Mouse (Mus musculus) hematopoietic stem cell, adult 5-6 weeks (primary cell): Measurements from ENCODE around the gene Olfr1437. TPM values are rescaled to one million over a fixed set of nuclear protein-coding genes. Genes with fewer than 3 reads are reported as not detected.
"Not testable (repeated sequence)": the region's sequence is repeated elsewhere in the genome, so short reads cannot be mapped to it uniquely, and the experiment has no call there.

Source experiments
- ATAC-seq, 2 experiments: fragments of 125-278 bp in 1 of 2; replicated peaks in 1 of 2; 2 replicates each; pipeline ENCODE4 v1.8.0; 2016 to 2017; ENCODE audit warnings: inconsistent platforms in 2 of 2, mild to moderate bottlenecking in 2 of 2, moderate number of reproducible peaks in 2 of 2, low read depth in 1 of 2, moderate TSS enrichment in 1 of 2; ENCODE audit not compliant: low FRiP score in 2 of 2, poor library complexity in 2 of 2, severe bottlenecking in 2 of 2, insufficient read depth in 1 of 2, low TSS enrichment in 1 of 2
- total RNA-seq: library from RNA; stranded (forward); fragments of 172-1452, 232-1000 nt; gene quantifications from 2 replicates; pipeline ENCODE4 v1.2.3, GENCODE M21; 2017

Olfr1437 gene
- not detected in 2 replicates for total RNA-seq

DNA sequence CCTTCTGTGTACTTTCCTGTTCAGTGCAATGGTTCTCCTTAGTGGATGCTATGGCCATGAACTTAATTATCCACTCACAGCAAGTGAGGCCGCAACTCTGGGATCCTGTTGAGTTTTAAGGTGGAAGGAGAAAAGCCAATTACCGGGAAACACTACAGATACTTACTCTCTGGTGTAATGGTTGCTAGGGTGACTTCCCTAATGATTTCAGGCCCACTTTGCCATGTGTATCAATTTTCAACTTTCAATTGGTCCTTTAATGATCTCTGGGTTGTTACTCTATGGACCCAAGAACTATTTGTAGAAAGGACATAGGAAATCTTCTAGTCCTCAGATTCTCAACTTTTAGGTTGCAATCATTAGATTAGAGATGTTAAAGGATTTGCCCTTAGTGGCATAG lies at the start of gene Olfr1437:
Gene Olfr1437, minus strand, starts transcription at position 101 of the 400 bp plus-strand sequence.
- ATAC-seq = no peak

DNA sequence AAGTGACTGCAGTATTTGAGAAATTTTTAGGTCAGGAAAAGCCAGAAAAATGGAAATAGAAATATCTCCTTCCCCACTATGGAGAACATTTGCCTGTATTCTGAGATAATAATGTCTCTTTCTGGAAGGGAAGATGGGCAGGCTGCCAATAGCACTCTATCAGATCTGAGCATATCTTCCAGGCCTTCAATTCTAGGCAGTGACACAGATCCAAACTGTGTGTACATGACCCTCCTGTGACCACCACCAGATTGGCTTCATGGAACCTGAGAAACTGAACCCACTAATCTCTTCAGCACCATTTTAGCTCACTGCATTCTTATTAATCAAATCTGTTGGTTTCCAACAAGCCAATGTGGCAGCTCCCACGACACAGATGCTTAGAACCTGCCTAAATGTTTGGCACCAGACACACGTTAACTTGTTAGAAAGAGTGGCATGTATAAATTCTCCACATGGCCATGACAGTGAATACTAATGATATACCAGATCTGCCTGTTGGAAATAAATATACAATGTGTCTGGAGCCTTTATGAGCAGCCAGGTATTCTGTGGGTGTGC lies 49.6 kb upstream of the Olfr1437 start:
- no peak for ATAC-seq

DNA sequence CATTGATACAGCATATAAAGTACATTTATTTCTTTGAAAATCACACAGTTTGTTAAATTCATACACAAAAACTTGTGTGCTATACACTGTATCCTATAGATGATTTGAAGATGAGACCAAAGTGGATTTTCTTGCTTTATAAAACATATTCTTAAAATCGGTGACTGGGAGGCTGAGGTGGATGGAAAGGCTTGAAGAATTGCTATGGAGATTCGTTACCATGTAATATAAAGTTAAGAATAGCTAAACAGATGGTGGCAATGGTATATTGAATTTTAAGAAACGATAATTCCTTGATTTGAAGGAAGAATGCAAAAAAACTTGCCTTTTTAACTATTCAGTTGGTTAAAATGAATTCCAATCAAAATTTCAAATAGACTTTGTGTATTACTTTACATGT lies 48.1 kb upstream of the Olfr1437 start:
- no peak for ATAC-seq

DNA sequence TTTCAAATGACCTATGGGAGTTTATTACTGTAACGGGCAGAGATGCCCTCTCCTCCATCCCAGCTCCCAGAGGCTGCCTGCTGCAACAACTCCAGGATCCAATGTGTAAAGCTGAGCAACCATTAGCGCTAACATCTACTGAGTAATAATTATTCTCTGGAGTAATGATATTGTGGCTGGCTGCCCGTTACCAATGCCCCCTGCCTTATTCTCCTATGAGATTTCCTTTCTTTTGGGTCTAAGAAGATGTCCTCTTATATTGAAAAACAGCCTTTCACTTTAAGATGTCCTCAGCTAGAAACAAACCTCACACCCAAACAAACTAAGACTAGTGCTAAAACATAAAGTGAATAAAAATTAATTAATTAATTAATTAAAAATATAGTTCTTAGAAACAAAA lies 10.9 kb upstream of the Olfr1437 start, which contains the start of gene Olfr1438-ps1:
Gene Olfr1438-ps1, minus strand, starts transcription at position 101 of the 400 bp plus-strand sequence.
- ATAC-seq = no peak

DNA sequence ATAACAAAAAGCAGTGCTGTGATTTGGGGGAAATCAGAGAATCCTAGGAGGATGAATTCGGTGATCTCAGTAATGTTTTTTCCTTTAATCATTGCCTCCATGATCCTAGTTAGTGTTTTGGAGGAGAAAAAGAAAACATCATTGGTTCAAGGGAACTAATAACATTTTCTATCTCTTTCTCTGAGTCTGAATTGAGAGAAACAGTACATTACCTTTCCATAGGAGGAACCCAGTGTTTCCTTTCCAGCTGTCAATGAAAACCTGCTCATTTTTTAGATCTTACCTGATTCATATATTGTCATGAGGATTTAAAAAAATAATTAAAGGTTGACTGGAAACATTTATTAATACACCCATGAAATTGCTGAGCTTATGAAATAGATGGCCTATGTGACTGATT lies 25.9 kb downstream of the Olfr1437 start, which contains the start of gene Olfr1436:
Gene Olfr1436, minus strand, starts transcription at position 101 of the 400 bp plus-strand sequence.
- not testable (repeated sequence) for ATAC-seq

DNA sequence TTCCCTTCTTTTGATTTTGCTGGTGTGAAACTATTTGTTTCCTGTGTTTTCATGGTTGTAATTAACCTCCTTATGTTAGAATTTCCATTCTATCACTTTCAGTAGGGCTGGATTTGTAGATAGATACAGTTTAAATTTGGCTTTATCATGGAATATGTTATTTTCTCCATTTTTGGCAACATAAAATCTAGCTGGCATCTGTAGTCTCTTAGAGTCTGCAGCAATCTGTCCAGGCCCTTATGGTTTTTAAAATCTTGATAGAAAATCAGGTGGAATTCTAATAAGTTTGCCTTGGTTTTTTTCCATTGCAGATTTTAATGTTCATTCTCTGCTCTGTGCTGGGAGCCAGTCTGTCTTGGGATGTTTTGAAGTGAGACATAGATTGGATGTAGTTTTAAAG lies 31.9 kb downstream of the Olfr1437 start:
- ATAC-seq = no peak

DNA sequence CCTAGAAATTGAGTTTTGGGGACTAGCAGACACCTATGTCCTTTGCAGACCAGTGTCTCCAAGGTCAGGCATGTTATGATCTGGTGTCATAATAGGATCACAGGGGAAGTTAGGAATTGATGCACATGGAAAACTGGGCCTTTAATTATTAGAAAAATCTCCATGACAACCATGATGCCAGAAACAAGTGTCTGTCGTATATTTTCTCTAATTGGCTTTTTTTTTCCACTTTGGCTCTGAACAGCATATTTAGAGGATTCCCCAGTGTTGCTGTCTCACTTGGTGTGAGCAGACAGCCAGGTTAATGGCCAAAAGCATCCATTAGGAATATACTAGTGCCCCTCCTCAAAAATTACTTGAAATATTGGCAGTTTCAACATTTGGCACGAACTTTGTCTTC lies 45.3 kb downstream of the Olfr1437 start, which contains the start of gene Olfr1434:
Gene Olfr1434, plus strand, starts transcription at position 301 of the 400 bp plus-strand sequence.
- ATAC-seq = no peak

Other genes with a start within 250 kb of the Olfr1437 start
- gene Olfr1425, start 247.4 kb downstream of the Olfr1437 start, total RNA-seq = not detected in 2 replicates
- not detected in 2 replicates for gene Olfr1426, start 233.1 kb downstream of the Olfr1437 start, total RNA-seq
- not detected in 2 replicates for gene Olfr1427, start 221.8 kb downstream of the Olfr1437 start, total RNA-seq
- gene Olfr1428, start 209.2 kb downstream of the Olfr1437 start, total RNA-seq = not detected in 2 replicates
- gene Olfr76, start 201.9 kb downstream of the Olfr1437 start, total RNA-seq = not detected in 2 replicates
- gene Olfr1555-ps1, start 155.0 kb downstream of the Olfr1437 start, total RNA-seq = not detected in 2 replicates
- not detected in 2 replicates for gene Olfr1431, start 124.5 kb downstream of the Olfr1437 start, total RNA-seq
- not detected in 2 replicates for gene Olfr1432, start 92.5 kb downstream of the Olfr1437 start, total RNA-seq
- not detected in 2 replicates for gene Olfr262, start 83.4 kb downstream of the Olfr1437 start, total RNA-seq
- gene Olfr235, start 64.1 kb downstream of the Olfr1437 start, total RNA-seq = not detected in 2 replicates
- not detected in 2 replicates for gene Olfr1434, start 45.2 kb downstream of the Olfr1437 start, total RNA-seq
- gene Olfr1436, start 26.0 kb downstream of the Olfr1437 start, total RNA-seq = not detected in 2 replicates
- not detected in 2 replicates for gene Olfr1438-ps1, start 10.8 kb upstream of the Olfr1437 start, total RNA-seq
- gene Olfr1440, start 62.2 kb upstream of the Olfr1437 start, total RNA-seq = not detected in 2 replicates
- not detected in 2 replicates for gene Olfr1441, start 92.3 kb upstream of the Olfr1437 start, total RNA-seq
- not detected in 2 replicates for gene Pfpl, start 102.8 kb upstream of the Olfr1437 start, total RNA-seq
- gene Mpeg1, start 135.7 kb upstream of the Olfr1437 start, total RNA-seq = 15.1 and 28.2 TPM in 2 replicates
- 5.3 and 8.2 TPM in 2 replicates for gene Dtx4, start 176.4 kb upstream of the Olfr1437 start, total RNA-seq
- gene Fam111a, start 220.6 kb upstream of the Olfr1437 start, total RNA-seq = 161 and 174 TPM in 2 replicates